Mouse (Mus musculus) central nervous system, embryonic 18 days (tissue): ENCODE measurements around the gene Lmod3. TPM values are rescaled to one million over a fixed set of nuclear protein-coding genes. Genes with fewer than 3 reads are reported as not detected.

Experiments used
- polyA plus RNA-seq: library from polyadenylated mRNA; depleted of rRNA; stranded (reverse); fragments of >200 nt; gene quantifications from 2 replicates; pipeline ENCODE4 v1.2.3, GENCODE M21; 2012; rRNA removed

The Lmod3 gene
- 0.09 and 1.4 TPM in 2 replicates for polyA plus RNA-seq

GRCm38 (mm10) chr6:97252711-97253221 lies at the start of gene Lmod3:
TSS of gene Lmod3 (minus strand) at chr6:97252759.

GRCm38 (mm10) chr6:97210191-97210961 lies 42.2 kb downstream of the Lmod3 start, which contains the start of gene Arl6ip5:
TSS of gene Arl6ip5 (plus strand) at chr6:97210689.

GRCm38 (mm10) chr6:97205439-97205885 lies 47.1 kb downstream of the Lmod3 start, which contains the start of gene Uba3:
TSS of gene Uba3 (minus strand) at chr6:97205647.

Other genes starting within 250 kb of the Lmod3 start
- 1.2 and 2.4 TPM in 2 replicates for gene Fam19a4, start 192.3 kb downstream of the Lmod3 start, polyA plus RNA-seq
- 22.4 and 25.0 TPM in 2 replicates for gene Eogt, start 103.6 kb downstream of the Lmod3 start, polyA plus RNA-seq
- 5.6 TPM in 2 replicates for gene Tmf1, start 73.6 kb downstream of the Lmod3 start, polyA plus RNA-seq
- 80.1 and 86.1 TPM in 2 replicates for gene Uba3, start 47.1 kb downstream of the Lmod3 start, polyA plus RNA-seq
- gene Arl6ip5, start 42.1 kb downstream of the Lmod3 start, polyA plus RNA-seq = 159 and 162 TPM in 2 replicates